Mouse (Mus musculus) lung, postnatal 0 days (tissue): ENCODE results near the gene 2010111I01Rik. TPM values are rescaled to one million over a fixed set of nuclear protein-coding genes. Genes with fewer than 3 reads are reported as not detected.

Experiments used
- ATAC-seq: fragments of 200-750 bp; cut with Nextera tagmentation; 2 replicates; pipeline ENCODE4 v1.8.0; 2017; ENCODE audit warnings: moderate library complexity
- DNase-seq: peaks from one replicate; pipeline ENCODE4 v3.0.0-alpha.2; 2016; ENCODE audit warnings: low spot score
- H3K27ac ChIP-seq: fragments of 300-500 bp; sonication (generic); 2 replicates; pipeline ENCODE4 v1.5.1; 2014; ENCODE audit warnings: antibody characterized with exemption, mild to moderate bottlenecking, low read length, mixed read lengths
- H3K27me3 ChIP-seq: fragments of 300-500 bp; sonication (generic); replicated peaks from 2 replicates; pipeline ENCODE4 v1.6.1; 2014; ENCODE audit warnings: low read length, mixed read lengths; ENCODE audit not compliant: insufficient read depth
- H3K36me3 ChIP-seq: fragments of 300-500 bp; sonication (generic); 2 replicates; pipeline ENCODE4 v1.6.1; 2014; ENCODE audit warnings: low read length, mixed read lengths; ENCODE audit not compliant: insufficient read depth
- H3K4me1 ChIP-seq: fragments of 300-500 bp; sonication (generic); 2 replicates; pipeline ENCODE4 v1.6.1; 2014; ENCODE audit warnings: antibody characterized with exemption, low read depth, low read length, mixed read lengths; ENCODE audit not compliant: insufficient read depth
- H3K4me2 ChIP-seq: fragments of 300-500 bp; sonication (generic); replicated peaks from 2 replicates; pipeline ENCODE4 v1.6.1; 2014; ENCODE audit warnings: low read depth, mild to moderate bottlenecking, low read length, moderate library complexity, mixed read lengths
- H3K4me3 ChIP-seq: fragments of 300-500 bp; sonication (generic); 2 replicates; pipeline ENCODE4 v1.5.1; 2014; ENCODE audit warnings: low read depth, low read length
- H3K9ac ChIP-seq: fragments of 300-500 bp; sonication (generic); replicated peaks from 2 replicates; pipeline ENCODE4 v1.6.1; 2014; ENCODE audit warnings: low read depth, mild to moderate bottlenecking
- H3K9me3 ChIP-seq: fragments of 300-500 bp; sonication (generic); 2 replicates; pipeline ENCODE4 v1.6.1; 2016; ENCODE audit warnings: low read length, mixed read lengths
- CTCF ChIP-seq: IDR thresholded peaks from 2 replicates; pipeline ENCODE4 v1.5.1; 2016; ENCODE audit warnings: antibody characterized with exemption, mild to moderate bottlenecking
- EP300 ChIP-seq: IDR thresholded peaks from 2 replicates; pipeline ENCODE4 v1.6.1; 2016; ENCODE audit warnings: antibody characterized with exemption, mild to moderate bottlenecking, control low read depth
- WGBS: fragments of 180-500 bp; shearing (Covaris S2); extraction: QIAGEN DNeasy Blood & Tissue Kit; methylation state at CpG from one replicate; pipeline ENCODE4 v1.1.7; 2014; 5-methylcytosine and 5-hydroxymethylcytosine counted together
- polyA plus RNA-seq: library from polyadenylated mRNA; unstranded; fragments of >200 nt; fragmentation: Nextera tagmentation; extraction: Ambion mirVana; gene quantifications from 2 replicates; pipeline ENCODE4 v1.2.1, GENCODE M21; 2015

2010111I01Rik gene
- polyA plus RNA-seq, 1 experiment from 2014 or later: 130 TPM

DNA sequence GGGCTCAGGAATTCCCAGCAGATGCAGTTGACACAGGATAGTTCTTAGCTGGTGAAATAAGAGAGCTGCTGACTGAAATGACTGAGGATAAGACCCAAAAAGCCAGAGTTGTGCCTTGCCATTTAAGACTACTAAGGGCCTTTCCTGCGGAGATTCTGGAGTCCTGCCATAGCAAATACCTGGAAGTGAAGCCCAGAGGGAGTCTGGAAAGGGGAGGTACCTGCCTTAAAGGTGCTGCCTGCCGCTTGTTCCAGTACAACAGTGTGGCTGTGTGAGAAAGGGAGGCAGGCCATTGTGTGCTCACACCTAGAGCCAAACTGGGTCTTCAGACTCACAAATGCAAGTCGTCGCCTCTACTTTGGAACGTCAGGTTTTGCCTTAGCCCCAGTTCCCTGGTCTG, 305.5 kb downstream of the 2010111I01Rik start:
- H3K4me3 ChIP-seq: no peak overlapping the region
- WGBS: 51% methylated on average over 5 of the region's 5 CpGs
- TF ChIP-seq CTCF (no peak), EP300 (no peak)
- peaks cover 12% of the 10 kb centered on the region; the same call in 1 of the 2 replicates for H3K4me1 ChIP-seq
- ATAC-seq (peak; percentile 14), DNase-seq (peak; percentile 85)
- peak overlapping the region; percentile 39 for H3K27ac ChIP-seq
- H3K4me2 ChIP-seq: peak overlapping the region; percentile 43
- H3K27me3 ChIP-seq: no peaks in the 10 kb centered on the region
- no peak overlapping the region; the same call in 1 of the 2 replicates for H3K9ac ChIP-seq
- no peaks in the 10 kb centered on the region for H3K9me3 ChIP-seq
- no peaks in the 10 kb centered on the region for H3K36me3 ChIP-seq

GRCm38 (mm10) chr13:63272017-63272601, 307.4 kb downstream of the 2010111I01Rik start:
- Histone ChIP-seq H3K27me3 (no peaks in the 10 kb centered on the region), H3K27ac (peak overlapping the region; percentile 87), H3K9ac (0 out of 2 replicates have a peak overlapping the region, but pooled peaks have one; percentile 37), H3K4me3 (peak overlapping the region; percentile 34), H3K4me2 (peak overlapping the region; percentile 53), H3K4me1 (peaks cover 14% of the 10 kb centered on the region; the same call in 1 of the 2 replicates), H3K36me3 (no peaks in the 10 kb centered on the region), H3K9me3 (no peaks in the 10 kb centered on the region)
- 21% methylated on average over 16 of the region's 16 CpGs for WGBS
- ATAC-seq (no peak), DNase-seq (no peak)
- TF ChIP-seq EP300: no peak
- no peak for TF ChIP-seq CTCF

GRCm38 (mm10) chr13:63272602-63273229, 308.0 kb downstream of the 2010111I01Rik start:
- Histone ChIP-seq H3K4me1 (peaks cover 17% of the 10 kb centered on the region; the same call in 1 of the 2 replicates), H3K27ac (peak overlapping the region; percentile 87), H3K9me3 (no peaks in the 10 kb centered on the region), H3K4me2 (peak overlapping the region; percentile 53), H3K9ac (peak overlapping the region; percentile 37), H3K36me3 (no peaks in the 10 kb centered on the region), H3K27me3 (no peaks in the 10 kb centered on the region), H3K4me3 (peak overlapping the region; percentile 34)
- DNase-seq (peak; percentile 95), ATAC-seq (peak; percentile 98)
- 11% methylated on average over 27 of the region's 27 CpGs for WGBS
- TF ChIP-seq CTCF (no peak), EP300 (peak; percentile 86)

GRCm38 (mm10) chr13:63273859-63274258, 309.2 kb downstream of the 2010111I01Rik start:
- 21% methylated on average over 2 of the region's 2 CpGs for WGBS
- H3K9ac ChIP-seq: 0 out of 2 replicates have a peak overlapping the region, but pooled peaks have one; percentile 8

GRCm38 (mm10) chr13:63274488-63275166, 309.9 kb downstream of the 2010111I01Rik start:
- no peak for ATAC-seq
- TF ChIP-seq CTCF (no peak), EP300 (no peak)
- Histone ChIP-seq H3K27me3 (no peaks in the 10 kb centered on the region), H3K4me1 (peaks cover 22% of the 10 kb centered on the region; the same call in 1 of the 2 replicates), H3K9me3 (no peaks in the 10 kb centered on the region), H3K27ac (peak overlapping the region; percentile 68; the same call in 1 of the 2 replicates), H3K4me3 (peak overlapping the region; percentile 16), H3K9ac (peak overlapping the region; percentile 29; the same call in 1 of the 2 replicates), H3K4me2 (peak overlapping the region; percentile 53), H3K36me3 (no peaks in the 10 kb centered on the region)
- no peak for DNase-seq
- whole genome bisulfite sequencing: 39% methylated on average over 10 of the region's 10 CpGs

More at GRCm38 (mm10) chr13:63273859-63274258, 309.2 kb downstream of the 2010111I01Rik start:
- DNase-seq (no peak), ATAC-seq (no peak)
- H3K4me2 ChIP-seq: peak overlapping the region; percentile 53
- H3K4me3 ChIP-seq: peak overlapping the region; percentile 34
- H3K27ac ChIP-seq: peak overlapping the region; percentile 68
- H3K36me3 ChIP-seq: no peaks in the 10 kb centered on the region
- no peak for TF ChIP-seq EP300
- TF ChIP-seq CTCF: no peak
- no peaks in the 10 kb centered on the region for H3K9me3 ChIP-seq
- no peaks in the 10 kb centered on the region for H3K27me3 ChIP-seq
- H3K4me1 ChIP-seq: peaks cover 22% of the 10 kb centered on the region; the same call in 1 of the 2 replicates

GRCm38 (mm10) chr13:63276389-63276788, 311.7 kb downstream of the 2010111I01Rik start:
- TF ChIP-seq EP300 (no peak), CTCF (no peak)
- Histone ChIP-seq H3K4me2 (peak overlapping the region; percentile 9; the same call in 1 of the 2 replicates), H3K9ac (no peak overlapping the region)

More at GRCm38 (mm10) chr13:63276389-63276788, 311.7 kb downstream of the 2010111I01Rik start:
- Histone ChIP-seq H3K27ac (no peak overlapping the region), H3K36me3 (no peaks in the 10 kb centered on the region), H3K4me1 (peaks cover 30% of the 10 kb centered on the region; the same call in 1 of the 2 replicates), H3K27me3 (no peaks in the 10 kb centered on the region), H3K9me3 (no peaks in the 10 kb centered on the region), H3K4me3 (no peak overlapping the region)
- no peak for ATAC-seq
- no peak for DNase-seq
- WGBS: 56% methylated on average over 4 of the region's 4 CpGs
